Mouse (Mus musculus) CD4-positive, CD25-positive, alpha-beta regulatory T cell, adult 4 months (primary cell): Measurements from ENCODE around the gene Pccb. TPM values are rescaled to one million over a fixed set of nuclear protein-coding genes. Genes with fewer than 3 reads are reported as not detected.
A peak's percentile ranks its signal among the peaks of the same experiment; 100 is the strongest.

ENCODE experiments used
- ATAC-seq: one replicate; pipeline ENCODE4 v1.8.0; 2017
- polyA plus RNA-seq, 2 experiments: library from polyadenylated mRNA; unstranded; fragments of 100-300 nt; shearing (Covaris generic); gene quantifications; one replicate each; pipeline ENCODE4 v1.2.1; 2017

Pccb gene
- polyA plus RNA-seq = 10 to 100 TPM in 1 of 2 experiments, 1 to 10 TPM in 1; 9.7 to 12.9 TPM

DNA sequence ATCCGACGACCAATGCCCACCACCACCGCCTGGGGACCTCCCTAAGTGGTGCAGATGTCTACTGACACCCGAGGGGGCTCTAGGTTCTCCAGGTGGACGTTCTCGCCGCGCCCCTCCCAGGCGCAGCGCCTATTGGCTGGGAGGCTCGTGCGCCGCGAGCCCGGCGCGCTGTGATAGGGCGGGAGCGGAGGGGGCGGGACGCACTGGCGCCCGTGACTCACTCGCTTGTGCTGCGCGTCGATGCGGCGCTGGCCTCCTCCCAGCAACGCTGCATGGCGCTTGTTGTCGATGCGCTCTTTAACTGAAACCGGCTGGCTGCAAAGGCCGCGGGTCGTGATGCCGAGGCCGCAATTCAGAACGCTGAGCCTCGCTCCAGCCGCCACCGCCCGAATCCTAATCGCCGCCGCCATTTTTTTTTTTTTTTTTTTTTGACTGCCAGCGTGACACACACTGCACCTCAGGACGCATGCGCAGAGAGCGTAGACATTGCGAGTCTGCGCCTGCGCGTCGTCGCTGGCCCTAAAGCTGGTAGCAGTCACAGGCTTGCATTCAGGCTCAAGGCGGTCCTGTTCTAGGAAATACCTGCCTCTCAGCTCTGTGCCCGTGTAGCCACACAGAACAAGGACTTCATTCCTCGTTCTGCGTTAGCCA is at the start of gene Pccb:
TSS of gene Pccb (minus strand) at position 451 of the 651 bp plus-strand sequence.
- ATAC-seq = peak; percentile 97

DNA sequence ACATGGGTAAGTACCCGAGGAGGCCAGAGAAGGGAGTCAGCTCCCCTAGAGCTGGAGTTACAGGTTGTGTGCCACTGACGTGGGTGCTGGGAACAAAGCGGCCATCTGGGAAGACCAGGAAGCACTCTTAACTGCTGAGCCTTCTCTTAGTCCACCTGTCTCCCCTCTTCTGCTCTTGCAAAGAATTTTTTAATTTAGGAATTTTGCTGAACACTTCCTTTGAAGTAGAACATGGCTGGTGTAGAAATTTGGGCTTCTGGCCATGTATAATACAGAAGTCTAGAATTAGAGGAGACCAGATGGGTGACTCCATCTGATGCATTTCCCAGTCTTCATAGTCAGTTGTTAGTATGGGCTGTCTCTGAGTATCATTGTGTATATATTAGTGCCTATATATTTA is 49.0 kb upstream of the Pccb start:
- ATAC-seq = no peak

DNA sequence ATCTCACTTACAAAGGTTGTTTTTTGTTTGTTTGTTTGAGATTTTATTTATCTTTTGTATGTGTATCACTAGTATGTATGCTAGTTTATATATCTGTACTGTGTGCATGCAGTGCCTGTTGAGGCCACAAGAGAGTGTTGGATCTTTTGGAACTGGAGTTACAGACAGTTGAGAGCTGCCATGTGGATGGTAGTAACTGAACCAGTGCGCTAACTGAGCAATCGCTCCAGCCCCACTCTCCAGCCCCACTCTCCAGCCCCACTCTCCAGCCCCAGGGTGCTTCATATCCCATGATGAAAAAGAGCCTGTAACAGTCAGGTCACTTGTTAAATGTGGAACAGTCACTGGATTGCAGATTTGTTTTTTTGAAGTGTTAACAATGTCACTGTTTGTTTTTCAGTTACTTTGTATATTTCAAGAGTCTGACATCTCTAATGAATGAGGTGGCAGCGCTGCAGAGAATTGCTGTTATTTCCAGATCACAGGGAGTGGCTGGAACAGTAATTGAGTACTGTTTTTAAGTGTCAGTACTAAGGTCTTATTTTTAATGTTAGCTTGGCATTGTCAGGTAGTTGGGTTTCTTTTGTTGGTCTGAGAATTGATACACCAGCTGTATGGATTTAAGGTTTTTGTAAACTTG is 45.5 kb upstream of the Pccb start:
- no peak for ATAC-seq

DNA sequence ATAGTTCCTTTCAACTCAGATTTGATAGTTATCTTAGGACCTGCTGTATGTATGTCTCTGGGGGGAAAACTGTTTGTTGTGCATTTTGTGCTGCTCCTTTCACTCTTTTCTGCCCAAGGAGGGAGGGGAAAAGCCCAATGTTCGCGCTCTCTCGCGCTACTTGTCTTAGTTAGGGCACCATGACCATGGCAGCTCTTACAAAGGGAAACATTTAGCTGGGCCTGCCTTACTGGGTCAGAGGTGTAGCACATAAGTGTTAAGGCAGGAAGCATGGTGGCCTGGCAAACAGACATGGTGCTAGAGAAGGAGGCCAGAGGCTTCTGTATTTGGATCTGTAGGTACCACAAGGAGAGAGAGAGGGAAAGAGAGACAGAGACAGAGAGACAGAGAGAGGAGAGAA is 43.9 kb upstream of the Pccb start:
- ATAC-seq = no peak

DNA sequence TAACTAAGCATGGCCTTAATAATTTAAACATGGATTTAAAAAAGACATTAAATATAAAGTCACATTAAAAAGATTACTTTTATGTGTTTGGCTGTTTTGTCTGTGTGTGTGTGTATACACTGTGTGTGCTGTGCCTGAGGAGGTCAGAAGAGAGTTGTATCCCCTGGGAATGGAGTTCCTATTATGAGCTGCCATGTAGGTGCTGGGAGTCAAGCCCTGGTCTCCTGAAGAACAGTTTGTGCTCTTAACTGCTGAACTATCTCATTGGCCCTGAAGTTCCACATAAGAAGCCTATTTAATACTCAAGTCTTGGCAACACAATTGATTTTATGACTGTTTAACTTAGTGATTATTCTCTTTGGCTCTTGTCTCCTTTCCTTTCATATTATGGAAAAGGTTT is 42.8 kb upstream of the Pccb start:
- no peak for ATAC-seq

DNA sequence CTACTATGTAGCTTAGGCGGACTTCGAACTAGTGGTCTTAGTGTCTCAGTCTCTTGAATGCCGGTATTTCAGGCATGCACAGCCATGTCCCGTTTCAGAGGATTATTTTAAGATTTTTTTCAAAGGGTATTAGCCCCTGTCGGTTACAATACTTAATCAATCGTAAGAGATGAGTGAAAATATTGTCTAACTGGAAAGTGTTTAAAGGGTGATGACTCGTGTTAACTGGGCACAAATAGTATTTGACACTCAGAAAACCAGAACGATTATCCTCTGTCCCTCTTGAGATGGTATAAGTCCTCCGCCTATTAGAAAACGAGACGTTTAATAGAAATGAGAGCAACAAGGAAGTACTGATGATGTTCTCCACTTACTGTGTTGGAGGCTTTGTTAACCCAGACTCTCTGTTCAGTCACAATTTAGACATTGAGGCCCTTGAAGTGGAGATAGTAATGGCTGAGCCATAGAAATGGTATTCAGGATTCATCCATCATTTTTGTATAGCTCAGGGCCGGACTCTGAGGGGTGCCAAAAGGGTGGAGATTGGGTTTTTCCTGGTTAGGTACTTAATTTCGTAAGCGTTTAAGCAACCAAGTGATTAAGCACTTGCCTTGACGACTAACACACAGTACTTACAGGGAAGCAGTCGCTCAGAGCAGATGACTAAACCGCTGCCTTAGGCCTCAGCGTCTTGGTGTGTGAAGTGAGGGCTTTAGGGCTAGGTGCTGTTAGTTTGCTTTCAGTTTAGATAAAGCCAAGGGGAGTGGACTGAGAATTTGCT is 41.6 kb upstream of the Pccb start:
- no peak for ATAC-seq

DNA sequence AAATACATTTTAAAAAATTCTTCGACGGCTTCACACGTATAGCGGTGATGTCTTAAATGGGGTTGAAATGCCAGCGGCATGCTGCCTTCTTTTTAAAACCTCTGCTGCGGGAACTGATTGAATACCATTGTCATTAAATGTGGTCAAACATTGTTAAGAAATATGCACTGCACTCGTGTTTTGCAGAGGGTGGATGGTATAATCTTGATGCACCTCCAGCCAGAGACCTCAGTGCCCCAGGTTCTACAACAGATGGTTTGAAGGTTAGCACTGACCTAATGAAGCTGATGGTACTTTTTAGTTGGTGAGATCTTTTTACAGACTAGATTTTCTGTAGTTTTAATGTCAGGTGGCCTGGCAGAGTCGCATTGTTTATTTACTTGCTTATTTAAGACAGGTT is 41.0 kb upstream of the Pccb start:
- ATAC-seq = no peak

DNA sequence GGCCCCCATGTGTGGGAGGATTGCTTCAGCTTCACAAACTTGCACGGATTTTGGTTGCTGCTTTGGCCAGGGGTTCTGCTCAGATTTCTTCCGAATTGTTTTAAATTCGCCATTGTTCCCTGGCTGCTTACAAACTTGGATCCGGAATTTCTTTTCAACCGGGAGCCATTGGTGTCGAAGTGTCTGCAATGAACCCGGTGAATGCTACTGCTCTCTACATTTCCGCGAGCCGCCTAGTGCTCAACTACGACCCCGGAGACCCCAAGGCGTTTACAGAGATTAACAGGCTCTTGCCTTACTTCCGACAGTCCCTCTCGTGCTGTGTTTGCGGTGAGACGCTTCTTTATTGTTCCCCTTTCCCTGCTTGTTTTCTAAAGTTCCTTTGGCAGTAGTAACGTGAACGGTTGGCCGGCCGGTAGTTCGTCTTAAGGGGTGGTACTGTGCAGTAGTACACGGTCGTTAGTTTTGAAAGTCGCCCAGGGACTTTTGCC is 40.4 kb upstream of the Pccb start:
- ATAC-seq = peak; percentile 7

DNA sequence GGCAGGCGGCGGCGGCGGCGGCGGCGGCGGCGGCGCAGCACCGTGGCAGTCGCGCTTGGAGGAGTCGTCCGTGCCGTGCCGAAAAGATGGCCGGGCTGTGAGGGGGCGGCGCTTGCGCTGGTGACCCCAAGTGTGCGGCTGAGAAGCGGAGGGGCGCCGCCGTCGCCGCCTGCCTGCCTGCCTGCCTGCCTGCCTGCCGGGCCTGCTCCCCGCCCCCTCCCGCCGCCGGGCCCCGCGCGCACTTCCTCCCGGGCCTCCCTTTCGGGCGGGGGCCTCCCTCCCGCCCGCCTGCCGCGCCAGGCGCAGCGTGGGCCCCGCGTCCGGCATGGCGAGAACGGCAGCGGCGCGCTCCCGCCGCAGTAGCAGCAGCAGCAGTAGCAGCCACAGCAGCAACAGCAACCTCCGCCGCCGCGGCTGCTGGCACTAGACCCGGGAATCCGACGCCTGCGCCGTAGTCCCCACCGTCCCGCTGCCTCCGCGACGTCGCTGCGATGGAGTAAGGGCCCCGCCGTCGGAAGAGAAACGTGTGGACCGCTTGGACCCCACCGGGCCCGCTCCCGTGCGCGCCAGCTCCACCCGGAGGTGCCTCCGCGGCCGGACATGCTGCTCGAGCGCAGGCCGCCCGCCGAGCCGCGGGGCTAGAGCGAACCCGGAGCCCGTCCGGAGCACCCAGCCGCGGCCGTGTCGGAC is 39.8 kb upstream of the Pccb start:
- peak; percentile 52 for ATAC-seq

DNA sequence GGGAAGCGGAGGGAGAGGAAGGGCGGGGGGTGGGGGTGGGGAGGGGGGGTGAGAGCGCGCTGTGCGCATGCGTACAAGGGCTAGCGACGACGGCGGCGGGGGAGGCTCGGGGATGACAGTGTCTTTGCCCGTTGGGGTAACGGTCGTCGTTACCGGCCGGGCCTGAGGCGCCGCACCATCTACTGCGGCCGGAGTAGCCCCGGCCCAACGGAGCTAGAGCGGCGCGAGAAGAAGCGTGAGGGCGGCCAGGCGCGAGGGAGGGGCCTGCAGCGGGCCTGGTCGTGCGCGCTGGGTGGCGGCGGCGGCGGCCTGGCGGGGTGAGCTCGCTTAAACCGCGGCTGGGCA is 39.3 kb upstream of the Pccb start, which contains the start of gene Msl2:
TSS of gene Msl2 (plus strand) at position 115 of the 345 bp plus-strand sequence.
- ATAC-seq = no peak

DNA sequence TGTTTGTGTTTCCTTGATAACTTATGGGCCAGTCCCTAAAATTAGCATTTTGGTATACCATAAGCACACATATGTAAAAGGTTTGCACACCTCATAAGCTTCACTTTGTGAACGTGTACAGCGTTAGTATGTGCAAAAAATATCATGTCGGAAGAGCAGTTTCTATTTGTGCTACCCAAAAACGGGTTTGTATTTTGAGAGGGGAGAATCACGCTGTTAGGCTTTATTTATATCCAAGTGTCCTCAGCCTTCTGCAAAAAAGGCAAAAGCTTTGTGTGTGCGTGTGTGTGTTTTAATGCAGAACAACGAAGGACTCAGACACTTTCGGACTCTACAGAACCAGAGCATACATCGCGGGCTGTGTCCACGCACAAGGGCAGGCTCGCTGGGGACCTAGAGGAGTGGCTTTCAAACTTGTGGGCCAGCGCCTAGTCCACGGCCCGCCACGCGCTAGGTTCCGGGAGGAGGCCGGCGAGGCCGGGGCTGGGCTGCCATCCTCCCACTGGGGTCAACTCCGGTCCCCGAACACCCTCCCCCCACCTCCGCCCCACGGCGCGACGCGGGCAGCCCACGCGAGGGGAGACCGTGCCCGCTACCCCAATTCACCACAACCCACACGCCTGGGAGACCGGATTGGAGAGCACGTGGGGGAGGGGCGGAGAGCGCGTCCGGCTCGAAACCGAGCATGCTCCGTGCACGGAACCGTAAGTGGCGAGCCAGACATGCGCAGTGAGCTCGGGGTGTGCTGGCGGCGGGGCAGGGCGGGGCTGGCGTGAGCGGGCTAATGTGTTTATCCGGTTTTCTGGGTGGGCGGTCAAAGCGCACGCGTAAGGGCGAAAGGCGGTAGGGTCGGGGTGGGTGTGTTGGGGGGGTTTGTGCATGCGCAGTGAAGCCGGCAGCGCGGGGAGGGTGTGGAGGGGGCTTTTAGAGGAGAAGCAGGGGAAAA is 38.6 kb upstream of the Pccb start:
- peak; percentile 69 for ATAC-seq

DNA sequence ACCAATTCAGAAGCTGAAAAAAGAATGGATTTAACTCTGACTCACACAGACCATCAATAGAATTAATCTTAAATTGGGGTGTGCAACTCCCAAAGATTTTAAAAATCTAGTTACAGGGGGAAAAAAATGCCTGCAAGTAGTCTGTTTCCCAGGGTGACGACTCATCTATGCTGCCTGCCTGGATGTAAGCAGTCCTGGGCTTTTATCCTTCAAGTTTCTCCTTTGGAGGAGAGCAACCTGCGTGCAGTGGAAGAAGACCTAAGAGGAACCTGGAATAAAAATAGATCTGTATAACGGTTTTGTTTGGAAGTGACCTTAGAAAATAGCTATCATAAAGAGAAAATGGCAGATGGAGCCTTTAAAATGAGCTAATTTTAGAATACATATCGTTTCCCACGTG is 37.8 kb upstream of the Pccb start:
- no peak for ATAC-seq

DNA sequence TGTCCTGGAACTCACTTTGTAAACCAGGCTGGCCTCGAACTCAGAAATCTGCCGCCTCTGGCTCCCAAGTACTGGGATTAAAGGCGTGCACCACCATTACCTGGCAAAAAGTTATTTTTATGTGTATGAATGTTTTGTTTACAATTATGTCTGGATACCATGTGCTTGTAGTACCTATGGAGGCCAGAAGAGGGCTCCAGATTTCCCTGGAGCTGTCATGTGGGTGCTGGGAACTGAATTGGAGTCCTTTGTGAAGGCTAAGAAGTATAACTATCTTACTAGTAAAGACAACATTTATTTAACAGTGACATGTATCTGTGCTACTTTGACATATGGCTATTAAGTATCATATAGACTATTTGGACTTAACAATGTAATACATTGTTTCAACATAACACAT is 35.1 kb upstream of the Pccb start:
- no peak for ATAC-seq

DNA sequence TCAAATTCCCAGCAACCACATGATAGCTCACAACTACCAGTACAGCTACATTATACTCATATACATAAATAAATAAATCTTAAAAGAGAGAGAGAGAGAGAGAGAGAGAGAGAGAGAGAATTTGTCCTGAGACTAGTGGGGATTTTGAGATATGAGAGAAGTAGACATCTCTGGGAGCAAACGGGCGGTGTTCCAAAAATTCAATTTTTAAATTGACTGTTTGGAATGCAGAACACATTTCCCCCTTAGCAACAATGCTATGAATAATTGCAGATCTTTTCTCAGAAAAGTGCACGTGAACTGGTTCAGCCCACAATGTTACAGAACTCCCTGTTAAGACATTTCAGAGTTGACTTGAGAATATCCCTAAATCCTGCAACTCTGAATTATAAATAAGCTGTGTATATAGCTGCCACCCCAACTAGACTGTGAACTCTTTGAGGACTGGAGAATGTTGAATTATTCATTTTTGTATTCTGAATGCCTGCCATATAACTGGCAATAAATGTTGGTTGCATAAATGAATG is 30.4 kb upstream of the Pccb start:
- ATAC-seq = no peak

DNA sequence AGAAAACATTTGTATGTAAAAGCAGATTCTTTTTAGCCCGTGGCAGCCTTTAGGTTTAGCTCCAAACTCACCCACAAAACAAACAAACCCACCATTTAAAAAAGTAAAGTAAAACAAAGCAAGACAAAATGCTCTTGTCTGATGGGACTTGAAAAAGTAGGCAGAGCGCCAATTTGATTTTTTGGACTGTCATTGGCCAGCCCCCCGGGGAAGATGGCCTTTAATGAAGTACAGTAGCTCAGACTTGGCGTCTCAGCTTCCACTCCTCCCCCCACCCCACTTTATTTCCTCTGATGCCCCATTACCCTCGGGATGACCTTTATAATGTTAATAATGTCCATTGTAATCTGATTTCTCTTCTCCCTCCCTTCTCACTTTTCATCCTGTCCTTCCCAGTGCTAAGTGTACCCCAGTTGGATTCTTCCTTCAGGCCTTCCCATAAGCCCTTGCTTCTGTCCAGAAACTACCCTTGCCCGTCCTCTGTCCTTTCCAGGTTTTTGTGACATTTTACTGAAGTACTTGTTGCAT is 27.6 kb upstream of the Pccb start:
- ATAC-seq = no peak

DNA sequence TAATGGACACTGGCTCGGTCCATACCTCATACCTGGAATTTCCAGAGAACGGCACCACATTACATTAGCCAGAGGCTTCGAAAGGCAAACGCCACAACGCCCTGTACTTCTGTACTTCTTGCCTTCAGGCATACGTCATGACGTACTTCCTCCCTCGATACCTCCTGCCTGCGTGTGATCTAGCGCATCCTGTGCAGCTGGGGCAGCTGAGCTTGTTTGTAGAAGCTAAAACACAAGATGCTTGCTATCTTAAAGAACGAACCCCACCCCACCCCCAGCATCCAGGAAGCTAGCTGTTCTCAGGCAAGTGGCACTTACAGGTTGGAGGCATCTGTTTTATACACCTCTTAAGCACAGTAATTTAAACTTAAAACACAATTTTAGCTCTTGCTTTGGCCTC is 26.3 kb upstream of the Pccb start:
- peak; percentile 100 for ATAC-seq

DNA sequence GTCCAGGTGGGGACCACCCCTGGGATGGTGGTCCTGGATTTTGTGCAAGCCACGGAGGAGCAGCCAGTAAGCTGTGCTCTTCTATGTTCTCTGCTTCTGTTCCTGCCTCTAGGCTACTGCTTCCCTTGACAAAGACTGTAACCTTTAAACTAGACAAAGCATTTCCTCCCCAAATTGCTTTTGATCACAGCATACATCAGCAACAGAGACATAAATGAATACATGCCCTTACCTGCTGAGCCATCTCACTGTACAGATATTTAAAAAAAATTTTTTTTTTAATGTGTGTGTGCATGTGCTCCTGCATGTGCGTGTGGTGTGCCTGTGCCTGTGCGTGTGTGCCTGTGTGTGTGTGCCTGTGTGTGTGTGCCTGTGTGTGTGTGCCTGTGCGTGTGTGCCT is 22.5 kb upstream of the Pccb start:
- ATAC-seq = peak; percentile 33

DNA sequence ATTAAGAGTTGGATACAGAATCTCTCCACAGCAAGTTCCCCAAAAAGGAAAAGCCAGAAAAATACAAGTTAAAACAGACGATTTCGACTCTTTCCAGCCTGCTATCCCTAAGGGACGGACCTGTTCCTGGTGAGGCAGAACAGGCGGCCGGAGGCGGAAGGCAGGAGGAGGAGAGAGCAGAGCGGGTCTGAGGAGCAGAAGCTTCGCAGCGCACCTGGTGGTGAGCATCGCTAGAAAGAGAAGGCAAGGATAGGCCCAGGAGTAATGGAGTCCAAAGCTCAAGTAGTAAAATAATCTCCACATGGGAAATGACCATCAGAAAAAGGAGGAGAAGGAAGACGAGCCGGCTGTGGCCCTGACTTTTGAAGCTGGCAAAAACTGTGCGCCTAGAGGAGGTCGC is 18.6 kb upstream of the Pccb start:
- no peak for ATAC-seq

DNA sequence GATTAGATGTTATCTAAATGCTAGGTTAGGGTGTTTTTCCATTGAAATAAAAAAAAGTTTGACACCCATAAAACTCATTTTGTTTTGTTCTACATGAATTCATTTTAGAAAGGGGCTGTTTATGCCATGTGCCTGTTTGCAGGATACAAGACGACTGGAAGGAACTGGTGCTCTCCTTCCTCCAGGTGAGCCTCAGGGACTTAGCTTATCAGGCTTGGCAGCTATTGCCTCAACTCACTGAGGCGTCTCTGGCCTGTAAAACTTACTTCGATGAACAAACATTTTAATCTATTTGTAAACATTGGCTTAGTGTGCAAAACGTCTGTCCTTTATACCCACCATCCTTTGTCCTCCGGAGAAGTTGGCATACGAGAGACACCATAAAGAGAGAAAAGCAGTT is 18.0 kb upstream of the Pccb start:
- ATAC-seq = no peak

DNA sequence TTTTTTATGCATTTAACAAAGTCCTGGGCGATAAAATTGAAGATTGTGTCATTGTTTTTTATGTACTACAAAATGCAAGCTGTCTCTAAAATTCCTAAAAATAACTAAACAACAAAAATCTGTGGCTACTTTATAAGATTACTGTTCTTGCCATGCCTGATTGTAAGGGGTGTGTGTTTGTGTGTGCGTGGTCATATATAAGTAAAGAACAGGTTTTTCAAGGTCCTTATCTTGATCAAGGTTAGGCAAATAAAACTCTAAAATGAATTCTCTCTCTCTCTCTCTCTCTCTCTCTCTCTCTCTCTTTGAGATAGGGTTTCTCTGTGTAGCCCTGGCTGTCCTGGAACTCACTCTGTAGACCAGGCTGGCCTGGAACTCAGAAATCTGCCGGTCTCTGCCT is 17.3 kb upstream of the Pccb start:
- no peak for ATAC-seq

DNA sequence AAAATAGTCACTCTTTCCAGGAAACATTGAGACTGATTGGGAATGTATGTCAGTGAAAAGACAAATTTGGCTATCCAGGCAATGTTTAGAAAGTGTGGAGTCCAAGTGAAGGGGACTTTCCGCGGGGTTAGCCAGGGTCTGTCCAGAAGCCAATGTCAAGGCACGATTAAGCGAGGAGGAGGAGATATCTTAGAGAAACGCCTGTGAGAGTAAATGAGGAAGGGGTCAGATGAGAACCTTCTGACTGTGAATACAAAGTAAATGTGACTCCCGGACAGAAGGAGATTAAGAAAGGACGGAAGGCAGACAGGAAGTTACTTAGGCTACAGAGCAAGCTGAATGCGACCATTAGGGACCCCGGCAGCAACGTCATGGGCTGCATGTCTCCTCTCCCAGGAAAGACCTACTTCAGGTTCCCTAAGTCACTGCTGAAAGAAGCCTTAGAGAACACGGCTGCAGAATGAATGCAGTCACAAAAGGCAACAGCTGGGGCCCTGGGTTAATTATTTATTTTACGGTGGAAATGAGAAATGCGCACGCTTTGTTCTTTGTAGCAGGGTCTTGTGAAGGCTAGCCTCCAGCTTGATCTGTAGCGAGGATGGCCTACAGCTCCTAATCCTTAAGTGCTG is 11.1 kb upstream of the Pccb start:
- ATAC-seq = no peak
